26 mouse cellular contexts compared by ENCODE assay signal in genomic region chr13:99669987-99670534, GRCm38 (mm10).
DNase-seq lines count a peak whose midpoint lies in the region; ATAC-seq and TF ChIP-seq lines count a peak whose summit lies in the region.
"Had no signal": no experiment of that assay in that cellular context is flagged by ENCODE, and none has a peak within 500 bp of the region (broad histone marks: within the 10 kb centered on the region; RNA-seq: fewer than 3 reads in every experiment).

No protein-coding gene starts in this region.

- no peak for TF ChIP-seq CTCF in CH12.LX (conservative IDR thresholded peaks at IDR 0.05 in 1 of 2, IDR thresholded peaks at IDR 0.05 in 1 of 2; ENCODE audit: low read depth in 2 of 2, low read length in 2 of 2)

- ATAC-seq in heart, embryonic 15.5 days (replicated peaks; ENCODE audit: insufficient number of reproducible peaks, insufficient read depth, low FRiP score, low read depth): 0 out of 2 replicates have a peak, but pooled peaks have one; percentile 22
- ATAC-seq in heart, embryonic 11.5 days (replicated peaks; ENCODE audit: insufficient number of reproducible peaks, low FRiP score, low TSS enrichment): no peak
- ATAC-seq in intestine, embryonic 15.5 days: no peak
- ATAC-seq: activated CD4-positive, CD25-positive, alpha-beta regulatory T cell, adult 4 months; forebrain, postnatal 0 days; inflammation-experienced regulatory T-cells, adult 6 months; liver, embryonic 12.5 days had no signal

- no peaks in the 10 kb centered on the region for H3K79me2 ChIP-seq in CH12.LX (replicated peaks; ENCODE audit: control insufficient read depth, extremely low read depth, insufficient read depth, poor library complexity, severe bottlenecking)

- H3K36me3 ChIP-seq in heart, embryonic 15.5 days: no peaks in the 10 kb centered on the region
- no peaks in the 10 kb centered on the region for H3K36me3 ChIP-seq in heart, embryonic 11.5 days (ENCODE audit: control insufficient read depth, insufficient read depth, low read length)
- H3K36me3 ChIP-seq in CH12.LX (replicated peaks in 1 of 2; ENCODE audit: control insufficient read depth in 1 of 2, insufficient read depth in 1 of 2, low read length in 1 of 2): no peaks in the 10 kb centered on the region
- no peaks in the 10 kb centered on the region for H3K36me3 ChIP-seq in intestine, embryonic 15.5 days
- H3K36me3 ChIP-seq: embryonic facial prominence, embryonic 12.5 days; limb, embryonic 13.5 days; liver, embryonic 12.5 days; midbrain, embryonic 12.5 days; neural tube, embryonic 15.5 days had no signal

- H3K4me3 ChIP-seq in heart, embryonic 15.5 days: no peak overlapping the region
- no peak overlapping the region for H3K4me3 ChIP-seq in heart, embryonic 11.5 days (ENCODE audit: low read depth, low read length)
- no peak overlapping the region for H3K4me3 ChIP-seq in CH12.LX (replicated peaks in 1 of 3; ENCODE audit: low read depth in 2 of 3, low read length in 2 of 3, poor library complexity in 1 of 3)
- H3K4me3 ChIP-seq in intestine, embryonic 15.5 days (replicated peaks): no peak overlapping the region
- H3K4me3 ChIP-seq: embryonic facial prominence, embryonic 12.5 days; limb, embryonic 13.5 days; liver, embryonic 12.5 days; midbrain, embryonic 12.5 days; neural tube, embryonic 15.5 days had no signal

- H3K27ac ChIP-seq in heart, embryonic 15.5 days: no peak overlapping the region
- H3K27ac ChIP-seq in heart, embryonic 11.5 days (ENCODE audit: low read depth, low read length): no peak overlapping the region
- no peak overlapping the region for H3K27ac ChIP-seq in CH12.LX (ENCODE audit: insufficient read depth, low read depth)
- H3K27ac ChIP-seq in intestine, embryonic 15.5 days: no peak overlapping the region
- H3K27ac ChIP-seq: embryonic facial prominence, embryonic 12.5 days; hindbrain, embryonic 14.5 days; limb, embryonic 13.5 days; liver, embryonic 12.5 days; midbrain, embryonic 12.5 days; neural tube, embryonic 15.5 days had no signal

- no peak for TF ChIP-seq EP300 in CH12.LX (IDR thresholded peaks at IDR 0.05; ENCODE audit: low read length)

- H3K4me2 ChIP-seq in heart, embryonic 15.5 days: no peak overlapping the region
- H3K4me2 ChIP-seq in heart, embryonic 11.5 days: no peak overlapping the region
- H3K4me2 ChIP-seq in CH12.LX (ENCODE audit: insufficient read depth, low read depth, poor library complexity, severe bottlenecking): no peak overlapping the region
- H3K4me2 ChIP-seq in intestine, embryonic 15.5 days (replicated peaks): no peak overlapping the region
- H3K4me2 ChIP-seq: embryonic facial prominence, embryonic 12.5 days; hindbrain, embryonic 14.5 days; limb, embryonic 13.5 days; liver, embryonic 12.5 days; midbrain, embryonic 12.5 days; neural tube, embryonic 15.5 days had no signal

- in situ Hi-C loops in CH12.LX (cut with MboI; ENCODE audit: low pct_ligation_motif_present, low pct_unique_long_range_greater_than_20kb, low sequenced_read_pairs): no loop called here

- H3K27me3 ChIP-seq in heart, embryonic 15.5 days: no peaks in the 10 kb centered on the region
- no peaks in the 10 kb centered on the region for H3K27me3 ChIP-seq in heart, embryonic 11.5 days (ENCODE audit: control insufficient read depth, insufficient read depth, low read length)
- no peaks in the 10 kb centered on the region for H3K27me3 ChIP-seq in CH12.LX (replicated peaks)
- no peaks in the 10 kb centered on the region for H3K27me3 ChIP-seq in intestine, embryonic 15.5 days (replicated peaks)
- H3K27me3 ChIP-seq: embryonic facial prominence, embryonic 12.5 days; limb, embryonic 13.5 days; midbrain, embryonic 12.5 days; neural tube, embryonic 15.5 days had no signal

- peak; percentile 17 for DNase-seq in CH12.LX (ENCODE audit: extremely low read depth)
- peak; percentile 85 to 92 for DNase-seq in adrenal gland, adult (ENCODE audit: inconsistent age in 2 of 2, low spot score in 1 of 2)
- peak; percentile 82 for DNase-seq in adrenal gland, postnatal 36 days
- DNase-seq in urinary bladder, postnatal 10 days (ENCODE audit: low spot score): no peak
- DNase-seq: cerebellum, adult 2 months; cerebellum, postnatal 25 days; forebrain, postnatal 0 days; gastrocnemius, postnatal 36 days; kidney, adult 2 months; kidney, postnatal 10 days; lung, adult 2 months; lung, postnatal 14 days; right cerebral cortex, adult 18-20 months; right cerebral cortex, postnatal 4 days; thymus, postnatal 36 days had no signal

- 53% methylated on average over 8 of the region's 8 CpGs for WGBS in heart, embryonic 15.5 days
- 56% methylated on average over 8 of the region's 8 CpGs for WGBS in heart, embryonic 11.5 days (ENCODE audit: insufficient replicate concordance)
- WGBS in intestine, embryonic 15.5 days: 78% methylated on average over 8 of the region's 8 CpGs

- peaks cover 11% of the 10 kb centered on the region for H3K4me1 ChIP-seq in heart, embryonic 15.5 days (replicated peaks)
- peaks cover 4% of the 10 kb centered on the region; the same call in 1 of the 2 replicates for H3K4me1 ChIP-seq in heart, embryonic 11.5 days (ENCODE audit: control insufficient read depth, insufficient read depth, low read length)
- H3K4me1 ChIP-seq in CH12.LX (ENCODE audit: control insufficient read depth in 1 of 2, insufficient read depth in 2 of 2): peaks cover 0 to 11% of the 10 kb centered on the region in 2 experiments; a peak in 2 of 4 replicates
- no peaks in the 10 kb centered on the region for H3K4me1 ChIP-seq in intestine, embryonic 15.5 days (replicated peaks)
- H3K4me1 ChIP-seq: embryonic facial prominence, embryonic 12.5 days; limb, embryonic 13.5 days had no signal

- no peak for TF ChIP-seq POLR2A in CH12.LX (IDR thresholded peaks at IDR 0.05; ENCODE audit: low read depth, low read length)

- H3K9ac ChIP-seq in heart, embryonic 15.5 days: no peak overlapping the region
- no peak overlapping the region for H3K9ac ChIP-seq in heart, embryonic 11.5 days (ENCODE audit: low read depth, low read length)
- H3K9ac ChIP-seq in CH12.LX (ENCODE audit: insufficient read depth, low read depth): no peak overlapping the region
- no peak overlapping the region for H3K9ac ChIP-seq in intestine, embryonic 15.5 days
- H3K9ac ChIP-seq: embryonic facial prominence, embryonic 12.5 days; forebrain, postnatal 0 days; hindbrain, embryonic 14.5 days; limb, embryonic 13.5 days; liver, embryonic 12.5 days; midbrain, embryonic 12.5 days; neural tube, embryonic 15.5 days had no signal

- dilution Hi-C loops in CH12.LX (cut with MboI; ENCODE audit: extremely low pct_ligation_motif_present, extremely low pct_unique_long_range_greater_than_20kb, low sequenced_read_pairs): no loop called here

- no peaks in the 10 kb centered on the region for H3K9me3 ChIP-seq in heart, embryonic 15.5 days (replicated peaks)
- no peaks in the 10 kb centered on the region for H3K9me3 ChIP-seq in heart, embryonic 11.5 days (replicated peaks; ENCODE audit: control insufficient read depth, low read length)
- H3K9me3 ChIP-seq in CH12.LX (replicated peaks; ENCODE audit: low read length): no peaks in the 10 kb centered on the region
- H3K9me3 ChIP-seq in intestine, embryonic 15.5 days: no peaks in the 10 kb centered on the region
- H3K9me3 ChIP-seq: embryonic facial prominence, embryonic 12.5 days; limb, embryonic 13.5 days; liver, embryonic 12.5 days; midbrain, embryonic 12.5 days; neural tube, embryonic 15.5 days had no signal

- TF ChIP-seq RAD21 in CH12.LX (IDR thresholded peaks at IDR 0.05; ENCODE audit: low read depth, low read length): no peak

TF ChIP-seq in CH12.LX, 34 proteins besides CTCF, POLR2A, EP300 and RAD21:
- TF ChIP-seq TBP (conservative IDR thresholded peaks at IDR 0.05; ENCODE audit: low read depth, low read length): no peak
- TF ChIP-seq MAFK (IDR thresholded peaks at IDR 0.05; ENCODE audit: insufficient replicate concordance, low read length): no peak
- TF ChIP-seq E2F4 (IDR thresholded peaks at IDR 0.05; ENCODE audit: insufficient replicate concordance, low read depth, low read length): no peak
- TF ChIP-seq NRF1 (IDR thresholded peaks at IDR 0.05; ENCODE audit: low read depth, low read length): no peak
- TF ChIP-seq POLR2AphosphoS2 (IDR thresholded peaks at IDR 0.05; ENCODE audit: low read depth, low read length): no peak
- no peak for TF ChIP-seq IRF4 (IDR thresholded peaks at IDR 0.05; ENCODE audit: low read depth, low read length)
- no peak for TF ChIP-seq ETS1 (conservative IDR thresholded peaks at IDR 0.05; ENCODE audit: low read depth, low read length)
- no peak for TF ChIP-seq ZNF384 (IDR thresholded peaks at IDR 0.05; ENCODE audit: low read depth, low read length)
- TF ChIP-seq KAT2A (IDR thresholded peaks at IDR 0.05; ENCODE audit: insufficient replicate concordance, low read length): no peak
- TF ChIP-seq ELF1 (IDR thresholded peaks at IDR 0.05; ENCODE audit: low read depth, low read length): no peak
- no peak for TF ChIP-seq ZC3H11A (IDR thresholded peaks at IDR 0.05; ENCODE audit: low read depth, low read length)
- no peak for TF ChIP-seq TCF12 (IDR thresholded peaks at IDR 0.05; ENCODE audit: low read depth, low read length)
- no peak for TF ChIP-seq ZMIZ1 (IDR thresholded peaks at IDR 0.05; ENCODE audit: low read depth, low read length)
TF ChIP-seq in CH12.LX: peak in this region for 0.
